Mouse (Mus musculus): ENCODE results near the gene Gm13119. TPM values are rescaled to one million over a fixed set of nuclear protein-coding genes. Genes with fewer than 3 reads are reported as not detected.
"Not testable (repeated sequence)": the region's sequence is repeated elsewhere in the genome, so short reads cannot be mapped to it uniquely, and the experiment has no call there.

Gm13119 gene
- total RNA-seq (2012; rRNA removed), result 3.7 and 4.3 TPM in 2 replicates

DNA sequence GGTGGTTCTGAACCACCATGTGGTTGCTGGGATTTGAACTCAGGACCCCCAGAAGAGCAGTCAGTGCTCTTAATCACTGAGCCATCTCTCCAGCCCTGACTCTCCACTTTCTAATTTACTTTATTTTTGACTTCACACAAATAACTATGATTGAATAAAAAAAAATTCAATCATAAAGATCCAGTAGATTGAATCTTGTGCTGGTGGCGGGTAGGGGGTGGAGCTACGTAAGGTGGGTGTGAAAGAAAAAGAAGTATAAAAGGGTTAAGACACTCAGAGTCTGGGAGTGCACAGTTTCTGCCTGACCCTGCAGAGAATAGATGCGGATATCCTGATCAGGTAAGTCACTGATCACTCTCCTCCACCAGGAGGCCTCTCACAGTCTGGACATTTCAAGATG lies at the start of gene Gm13119:
TSS of gene Gm13119 (plus strand) at position 301 of the 400 bp plus-strand sequence.
- H3K9me3 ChIP-seq (ENCODE audit: control insufficient read depth, insufficient read depth, low read depth, low read length); H3K9ac ChIP-seq (ENCODE audit: insufficient read depth, low read depth, low read length, poor library complexity, severe bottlenecking); H3K4me1 ChIP-seq (ENCODE audit: control insufficient read depth in 2 of 2, insufficient read depth in 2 of 2, low read length in 2 of 2, poor library complexity in 1 of 2); DNase-seq (ENCODE audit: low read depth, low spot score); H3K4me3 ChIP-seq (ENCODE audit: insufficient read depth in 1 of 2, low read depth in 1 of 2, low read length in 2 of 2, poor library complexity in 1 of 2, severe bottlenecking in 1 of 2); in situ Hi-C loops (cut with MboI; ENCODE audit: low sequenced_read_pairs in 2 of 2, unreplicated experiment in 2 of 2); H3K36me3 ChIP-seq (ENCODE audit: control insufficient read depth, insufficient read depth, low read length, poor library complexity, severe bottlenecking); H3K27ac ChIP-seq (ENCODE audit: insufficient read depth, low read depth, low read length, poor library complexity, severe bottlenecking): not testable (repeated sequence)

DNA sequence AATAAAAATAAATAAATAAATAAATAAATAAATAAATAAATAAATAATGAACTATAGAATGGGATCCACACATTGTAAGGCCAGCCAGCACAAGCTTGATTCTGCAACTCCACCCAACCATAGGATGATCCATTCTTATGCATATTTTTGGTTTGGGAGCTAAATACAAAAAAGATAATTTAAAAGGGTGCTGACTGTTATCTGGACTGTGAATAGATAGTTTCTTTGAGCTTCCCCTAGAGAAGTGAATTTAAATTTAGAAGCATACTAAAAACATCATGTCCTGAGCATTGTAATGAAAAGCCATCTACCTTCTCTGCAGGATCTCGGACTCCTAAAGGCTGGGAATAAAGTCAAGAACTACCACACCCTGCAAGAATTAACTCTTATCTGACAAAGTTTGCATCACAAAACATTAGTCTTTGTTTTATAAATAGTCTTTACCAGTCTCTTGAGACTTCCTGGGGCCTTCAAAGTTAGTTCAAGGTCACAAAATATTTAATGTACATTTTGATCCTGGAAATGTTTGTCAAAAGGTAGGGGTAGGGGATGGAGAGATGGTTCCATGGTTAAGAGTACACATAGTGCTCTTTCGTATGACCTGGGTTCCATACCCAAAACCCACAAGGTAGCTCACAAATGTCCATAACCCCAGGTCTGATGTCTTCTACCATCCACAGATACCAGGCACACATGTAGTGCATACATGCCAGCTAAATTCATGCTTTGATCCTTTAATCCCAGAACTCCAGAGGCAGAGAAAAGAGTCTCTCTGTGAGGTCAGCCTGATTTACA lies 44.9 kb upstream of the Gm13119 start:
- peak; percentile 58; the same call in 1 of the 2 replicates for TF ChIP-seq CHD2 (IDR thresholded peaks at IDR 0.05; ENCODE audit: low read depth, low read length)
- H3K9ac ChIP-seq (ENCODE audit: insufficient read depth, low read depth, low read length, poor library complexity, severe bottlenecking); H3K9me3 ChIP-seq (ENCODE audit: control insufficient read depth, insufficient read depth, low read depth, low read length); H3K27ac ChIP-seq (ENCODE audit: insufficient read depth, low read depth, low read length, poor library complexity, severe bottlenecking); H3K4me1 ChIP-seq (ENCODE audit: control insufficient read depth in 2 of 2, insufficient read depth in 2 of 2, low read length in 2 of 2, poor library complexity in 1 of 2); H3K4me3 ChIP-seq (ENCODE audit: insufficient read depth in 1 of 2, low read depth in 1 of 2, low read length in 2 of 2, poor library complexity in 1 of 2, severe bottlenecking in 1 of 2); H3K36me3 ChIP-seq (ENCODE audit: control insufficient read depth, insufficient read depth, low read length, poor library complexity, severe bottlenecking): not testable (repeated sequence)
- in situ Hi-C loops (cut with MboI; ENCODE audit: low sequenced_read_pairs in 2 of 2, unreplicated experiment in 2 of 2), result loop anchor here (10.0 to 25.0 kb wide), 2 partner anchors 298 to 301 kb away; no protein-coding TSS in a partner anchor
- DNase-seq (ENCODE audit: low read depth, low spot score), result peak; percentile 37

- not testable (repeated sequence) for H3K27ac ChIP-seq (ENCODE audit: insufficient read depth, low read depth, low read length, poor library complexity, severe bottlenecking); H3K36me3 ChIP-seq (ENCODE audit: control insufficient read depth, insufficient read depth, low read length, poor library complexity, severe bottlenecking); H3K4me1 ChIP-seq (ENCODE audit: control insufficient read depth in 2 of 2, insufficient read depth in 2 of 2, low read length in 2 of 2, poor library complexity in 1 of 2); H3K9me3 ChIP-seq (ENCODE audit: control insufficient read depth, insufficient read depth, low read depth, low read length); H3K4me3 ChIP-seq (ENCODE audit: insufficient read depth in 1 of 2, low read depth in 1 of 2, low read length in 2 of 2, poor library complexity in 1 of 2, severe bottlenecking in 1 of 2); DNase-seq (ENCODE audit: low read depth, low spot score); H3K9ac ChIP-seq (ENCODE audit: insufficient read depth, low read depth, low read length, poor library complexity, severe bottlenecking)
- in situ Hi-C loops (cut with MboI; ENCODE audit: low sequenced_read_pairs in 2 of 2, unreplicated experiment in 2 of 2), result loop anchor here in 1 of 2 experiments (10.0 kb wide), 1 partner anchor 345 kb away; no protein-coding TSS in a partner anchor
Observed at GRCm38 (mm10) chr4:144329949-144330348, 27.8 kb upstream of the Gm13119 start, which contains the start of gene Gm13128. Gene Gm13128, plus strand, starts transcription at chr4:144330249.

DNA sequence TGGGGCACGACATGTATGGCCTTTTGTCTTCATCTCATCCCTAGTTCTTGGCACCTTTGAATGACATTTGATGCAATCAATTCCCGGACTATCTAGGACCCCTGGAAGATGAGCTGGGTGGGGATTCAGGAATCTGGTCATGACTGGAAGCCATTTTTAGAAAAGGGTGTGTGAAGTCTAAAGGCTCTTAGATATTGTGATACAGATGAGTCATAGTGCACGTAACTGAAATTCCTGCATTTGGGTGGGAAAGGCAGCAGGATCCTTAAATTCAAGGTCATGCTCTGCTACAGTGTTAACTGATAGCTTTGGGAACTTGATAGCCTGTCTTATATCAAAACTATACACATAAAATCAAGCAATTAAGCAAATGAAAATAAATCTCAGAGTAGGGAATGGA lies 21.9 kb upstream of the Gm13119 start:
- H3K4me1 ChIP-seq (ENCODE audit: control insufficient read depth in 2 of 2, insufficient read depth in 2 of 2, low read length in 2 of 2, poor library complexity in 1 of 2); H3K4me3 ChIP-seq (ENCODE audit: insufficient read depth in 1 of 2, low read depth in 1 of 2, low read length in 2 of 2, poor library complexity in 1 of 2, severe bottlenecking in 1 of 2); H3K27ac ChIP-seq (ENCODE audit: insufficient read depth, low read depth, low read length, poor library complexity, severe bottlenecking); H3K9ac ChIP-seq (ENCODE audit: insufficient read depth, low read depth, low read length, poor library complexity, severe bottlenecking); DNase-seq (ENCODE audit: low read depth, low spot score); H3K9me3 ChIP-seq (ENCODE audit: control insufficient read depth, insufficient read depth, low read depth, low read length); H3K36me3 ChIP-seq (ENCODE audit: control insufficient read depth, insufficient read depth, low read length, poor library complexity, severe bottlenecking): not testable (repeated sequence)
- in situ Hi-C loops (cut with MboI; ENCODE audit: low sequenced_read_pairs in 2 of 2, unreplicated experiment in 2 of 2), result loop anchor here in 1 of 2 experiments (10.0 kb wide), 1 partner anchor 351 kb away; no protein-coding TSS in a partner anchor

- Histone ChIP-seq H3K4me3 (ENCODE audit: insufficient read depth in 1 of 2, low read depth in 1 of 2, low read length in 2 of 2, poor library complexity in 1 of 2, severe bottlenecking in 1 of 2) (no peak within 1 kb of the TSS), H3K36me3 (ENCODE audit: control insufficient read depth, insufficient read depth, low read length, poor library complexity, severe bottlenecking) (no peaks in the 10 kb centered on the region), H3K4me1 (ENCODE audit: control insufficient read depth in 2 of 2, insufficient read depth in 2 of 2, low read length in 2 of 2, poor library complexity in 1 of 2) (no peaks in the 10 kb centered on the region), H3K27ac (ENCODE audit: insufficient read depth, low read depth, low read length, poor library complexity, severe bottlenecking) (no peak within 1 kb of the TSS), H3K9me3 (ENCODE audit: control insufficient read depth, insufficient read depth, low read depth, low read length) (no peaks in the 10 kb centered on the region), H3K9ac (ENCODE audit: insufficient read depth, low read depth, low read length, poor library complexity, severe bottlenecking) (no peak within 1 kb of the TSS)
- DNase-seq (ENCODE audit: low read depth, low spot score), result no peak
- TF ChIP-seq MAFK (IDR thresholded peaks at IDR 0.05; ENCODE audit: insufficient read depth, low read depth, low read length), result no peak
- no peak for TF ChIP-seq HCFC1 (IDR thresholded peaks at IDR 0.05; ENCODE audit: borderline replicate concordance, insufficient read depth, low read length)
- TF ChIP-seq ZC3H11A (IDR thresholded peaks at IDR 0.05; ENCODE audit: borderline replicate concordance, low read depth, low read length), result no peak
- no peak for TF ChIP-seq CHD2 (IDR thresholded peaks at IDR 0.05; ENCODE audit: low read depth, low read length)
- TF ChIP-seq ZNF384 (IDR thresholded peaks at IDR 0.05; ENCODE audit: low read depth, low read length), result no peak
- in situ Hi-C loops (cut with MboI; ENCODE audit: low sequenced_read_pairs in 2 of 2, unreplicated experiment in 2 of 2), result no loop called here
Observed at GRCm38 (mm10) chr4:144377911-144378310, 20.2 kb downstream of the Gm13119 start, which contains the start of gene Pramef20. Gene Pramef20, minus strand, starts transcription at chr4:144377933.

Measured in ES-E14 (cell line).